Mouse (Mus musculus): ENCODE data around the gene Dcaf6. TPM values are rescaled to one million over a fixed set of nuclear protein-coding genes. Genes with fewer than 3 reads are reported as not detected.

Dcaf6 gene
- total RNA-seq, 1 experiment: 10.2 TPM

DNA sequence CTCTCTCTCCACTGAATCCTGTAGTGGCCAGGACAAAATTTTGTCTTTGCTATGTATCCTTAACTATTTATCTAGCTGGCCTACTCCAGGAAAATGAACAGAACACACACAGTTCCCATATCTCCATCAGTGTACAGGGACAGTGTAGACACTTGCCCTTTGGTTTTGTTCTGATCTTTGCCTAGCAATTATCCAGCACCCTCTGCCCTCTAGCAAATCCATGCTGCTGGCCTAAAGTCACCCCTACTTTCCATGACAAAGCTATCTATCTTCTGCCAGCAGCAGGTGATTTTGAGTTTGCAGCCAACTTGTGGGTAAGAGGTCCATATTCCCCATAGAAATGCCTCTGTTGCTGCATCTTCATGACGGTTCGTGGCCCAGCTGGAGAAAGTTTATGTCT is 132.9 kb downstream of the Dcaf6 start:
- DNase-seq (ENCODE audit: low read depth, low spot score): no peak
- Histone ChIP-seq H3K27ac (ENCODE audit: insufficient read depth, low read depth, low read length, poor library complexity, severe bottlenecking) (no peak overlapping the region), H3K4me1 (ENCODE audit: control insufficient read depth in 2 of 2, insufficient read depth in 2 of 2, low read length in 2 of 2, poor library complexity in 1 of 2) (peaks cover 0 to 2% of the 10 kb centered on the region in 2 experiments; a peak in 1 of 4 replicates), H3K36me3 (ENCODE audit: control insufficient read depth, insufficient read depth, low read length, poor library complexity, severe bottlenecking) (no peaks in the 10 kb centered on the region), H3K4me3 (ENCODE audit: insufficient read depth in 1 of 2, low read depth in 1 of 2, low read length in 2 of 2, poor library complexity in 1 of 2, severe bottlenecking in 1 of 2) (no peak overlapping the region), H3K9me3 (ENCODE audit: control insufficient read depth, insufficient read depth, low read depth, low read length) (no peaks in the 10 kb centered on the region), H3K9ac (ENCODE audit: insufficient read depth, low read depth, low read length, poor library complexity, severe bottlenecking) (no peak overlapping the region)
- TF ChIP-seq ZC3H11A (IDR thresholded peaks at IDR 0.05; ENCODE audit: borderline replicate concordance, low read depth, low read length) (no peak), HCFC1 (IDR thresholded peaks at IDR 0.05; ENCODE audit: borderline replicate concordance, insufficient read depth, low read length) (no peak), MAFK (IDR thresholded peaks at IDR 0.05; ENCODE audit: insufficient read depth, low read depth, low read length) (no peak), CHD2 (IDR thresholded peaks at IDR 0.05; ENCODE audit: low read depth, low read length) (no peak), ZNF384 (IDR thresholded peaks at IDR 0.05; ENCODE audit: low read depth, low read length) (no peak)
- in situ Hi-C loops (cut with MboI; ENCODE audit: low sequenced_read_pairs in 2 of 2, unreplicated experiment in 2 of 2): no loop called here

DNA sequence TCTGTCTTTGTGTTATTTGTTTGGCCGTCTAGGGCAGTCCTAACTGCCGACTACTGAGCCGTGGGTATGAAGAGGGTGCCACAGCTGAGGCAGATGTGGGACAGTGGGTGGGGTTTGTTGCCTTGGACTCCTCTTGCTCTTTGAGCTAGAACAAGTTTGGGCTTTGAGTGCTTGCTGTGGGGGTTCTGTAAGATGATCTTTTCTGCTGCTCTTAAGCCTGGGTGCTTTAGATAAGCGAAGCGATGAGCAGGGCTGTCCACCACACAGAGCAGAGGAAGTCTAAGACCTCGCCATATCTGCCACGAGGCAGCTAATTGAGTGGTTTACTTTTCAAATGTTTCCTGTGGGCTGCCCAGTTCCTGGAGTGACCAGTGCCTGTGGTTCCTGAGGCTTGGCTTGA is 137.3 kb downstream of the Dcaf6 start:
- no peak for DNase-seq (ENCODE audit: low read depth, low spot score)
- Histone ChIP-seq H3K9me3 (ENCODE audit: control insufficient read depth, insufficient read depth, low read depth, low read length) (no peaks in the 10 kb centered on the region), H3K4me3 (ENCODE audit: insufficient read depth in 1 of 2, low read depth in 1 of 2, low read length in 2 of 2, poor library complexity in 1 of 2, severe bottlenecking in 1 of 2) (no peak overlapping the region), H3K9ac (ENCODE audit: insufficient read depth, low read depth, low read length, poor library complexity, severe bottlenecking) (no peak overlapping the region), H3K27ac (ENCODE audit: insufficient read depth, low read depth, low read length, poor library complexity, severe bottlenecking) (no peak overlapping the region), H3K4me1 (ENCODE audit: control insufficient read depth in 2 of 2, insufficient read depth in 2 of 2, low read length in 2 of 2, poor library complexity in 1 of 2) (peaks cover 0 to 2% of the 10 kb centered on the region in 2 experiments; a peak in 1 of 4 replicates), H3K36me3 (ENCODE audit: control insufficient read depth, insufficient read depth, low read length, poor library complexity, severe bottlenecking) (no peaks in the 10 kb centered on the region)
- TF ChIP-seq ZNF384 (IDR thresholded peaks at IDR 0.05; ENCODE audit: low read depth, low read length) (no peak), CHD2 (IDR thresholded peaks at IDR 0.05; ENCODE audit: low read depth, low read length) (no peak), HCFC1 (IDR thresholded peaks at IDR 0.05; ENCODE audit: borderline replicate concordance, insufficient read depth, low read length) (no peak), MAFK (IDR thresholded peaks at IDR 0.05; ENCODE audit: insufficient read depth, low read depth, low read length) (no peak), ZC3H11A (IDR thresholded peaks at IDR 0.05; ENCODE audit: borderline replicate concordance, low read depth, low read length) (no peak)
- in situ Hi-C loops (cut with MboI; ENCODE audit: low sequenced_read_pairs in 2 of 2, unreplicated experiment in 2 of 2): no loop called here

DNA sequence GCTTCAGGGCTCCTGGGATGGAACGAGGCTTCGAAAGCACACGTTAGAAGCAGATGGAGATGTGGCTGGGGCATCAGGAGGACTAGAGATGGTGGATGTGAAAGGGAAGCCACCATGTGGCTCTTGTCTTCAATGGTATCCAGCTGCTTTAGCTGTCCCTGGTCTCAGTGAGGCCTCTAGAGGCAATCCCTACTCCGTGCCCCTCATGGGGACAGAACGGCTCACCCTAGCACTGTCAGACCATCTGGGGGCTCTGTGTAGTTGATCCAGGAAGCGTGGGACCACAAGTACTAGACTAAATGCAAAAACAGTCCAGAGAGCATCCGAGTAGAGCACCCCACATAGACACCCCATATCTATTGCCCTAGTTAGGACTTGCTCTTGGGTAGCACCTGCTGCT is 138.4 kb downstream of the Dcaf6 start:
- TF ChIP-seq CHD2 (IDR thresholded peaks at IDR 0.05; ENCODE audit: low read depth, low read length) (no peak), ZNF384 (IDR thresholded peaks at IDR 0.05; ENCODE audit: low read depth, low read length) (no peak), HCFC1 (IDR thresholded peaks at IDR 0.05; ENCODE audit: borderline replicate concordance, insufficient read depth, low read length) (no peak), MAFK (IDR thresholded peaks at IDR 0.05; ENCODE audit: insufficient read depth, low read depth, low read length) (no peak), ZC3H11A (IDR thresholded peaks at IDR 0.05; ENCODE audit: borderline replicate concordance, low read depth, low read length) (no peak)
- Histone ChIP-seq H3K4me1 (ENCODE audit: control insufficient read depth in 2 of 2, insufficient read depth in 2 of 2, low read length in 2 of 2, poor library complexity in 1 of 2) (peaks cover 0 to 2% of the 10 kb centered on the region in 2 experiments; a peak in 1 of 4 replicates), H3K4me3 (ENCODE audit: insufficient read depth in 1 of 2, low read depth in 1 of 2, low read length in 2 of 2, poor library complexity in 1 of 2, severe bottlenecking in 1 of 2) (no peak overlapping the region), H3K9ac (ENCODE audit: insufficient read depth, low read depth, low read length, poor library complexity, severe bottlenecking) (no peak overlapping the region), H3K27ac (ENCODE audit: insufficient read depth, low read depth, low read length, poor library complexity, severe bottlenecking) (no peak overlapping the region), H3K9me3 (ENCODE audit: control insufficient read depth, insufficient read depth, low read depth, low read length) (no peaks in the 10 kb centered on the region), H3K36me3 (ENCODE audit: control insufficient read depth, insufficient read depth, low read length, poor library complexity, severe bottlenecking) (no peaks in the 10 kb centered on the region)
- DNase-seq (ENCODE audit: low read depth, low spot score): no peak
- in situ Hi-C loops (cut with MboI; ENCODE audit: low sequenced_read_pairs in 2 of 2, unreplicated experiment in 2 of 2): no loop called here

DNA sequence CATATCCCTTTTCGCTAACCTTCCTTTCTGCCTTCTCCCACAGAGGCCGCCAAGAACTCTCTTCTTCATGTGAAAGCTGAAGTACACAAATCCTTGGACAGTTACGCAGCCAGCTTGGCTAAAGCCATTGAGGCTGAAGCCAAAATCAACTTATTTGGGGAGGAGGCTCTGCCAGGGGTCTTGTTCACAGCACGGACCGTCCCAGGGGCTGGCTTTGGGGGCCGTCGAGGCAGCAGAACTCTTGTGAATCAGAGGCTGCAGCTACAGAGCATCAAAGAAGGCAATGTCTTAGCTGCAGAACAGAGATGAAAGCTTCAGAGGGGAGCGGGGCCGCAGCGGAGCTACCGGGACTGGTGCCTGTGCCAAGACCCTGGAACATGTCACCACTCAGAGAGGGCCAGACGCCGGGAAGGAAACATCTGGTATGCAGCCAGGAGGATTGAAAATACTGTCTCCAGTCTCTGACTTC is 138.8 kb downstream of the Dcaf6 start:
- Histone ChIP-seq H3K36me3 (ENCODE audit: control insufficient read depth, insufficient read depth, low read length, poor library complexity, severe bottlenecking) (no peaks in the 10 kb centered on the region), H3K9ac (ENCODE audit: insufficient read depth, low read depth, low read length, poor library complexity, severe bottlenecking) (no peak overlapping the region), H3K4me3 (ENCODE audit: insufficient read depth in 1 of 2, low read depth in 1 of 2, low read length in 2 of 2, poor library complexity in 1 of 2, severe bottlenecking in 1 of 2) (no peak overlapping the region), H3K4me1 (ENCODE audit: control insufficient read depth in 2 of 2, insufficient read depth in 2 of 2, low read length in 2 of 2, poor library complexity in 1 of 2) (peaks cover 0 to 2% of the 10 kb centered on the region in 2 experiments; a peak in 1 of 4 replicates), H3K27ac (ENCODE audit: insufficient read depth, low read depth, low read length, poor library complexity, severe bottlenecking) (no peak overlapping the region), H3K9me3 (ENCODE audit: control insufficient read depth, insufficient read depth, low read depth, low read length) (no peaks in the 10 kb centered on the region)
- TF ChIP-seq CHD2 (IDR thresholded peaks at IDR 0.05; ENCODE audit: low read depth, low read length) (no peak), HCFC1 (IDR thresholded peaks at IDR 0.05; ENCODE audit: borderline replicate concordance, insufficient read depth, low read length) (no peak), ZC3H11A (IDR thresholded peaks at IDR 0.05; ENCODE audit: borderline replicate concordance, low read depth, low read length) (no peak), ZNF384 (IDR thresholded peaks at IDR 0.05; ENCODE audit: low read depth, low read length) (no peak), MAFK (IDR thresholded peaks at IDR 0.05; ENCODE audit: insufficient read depth, low read depth, low read length) (no peak)
- in situ Hi-C loops (cut with MboI; ENCODE audit: low sequenced_read_pairs in 2 of 2, unreplicated experiment in 2 of 2): no loop called here
- no peak for DNase-seq (ENCODE audit: low read depth, low spot score)

Data from ES-E14 (cell line).